Mouse (Mus musculus) forebrain, embryonic 14.5 days (tissue): ENCODE data around the gene Slc4a3. TPM values are rescaled to one million over a fixed set of nuclear protein-coding genes. Genes with fewer than 3 reads are reported as not detected.

ENCODE experiments used
- ATAC-seq: fragments of 200-750 bp; cut with Nextera tagmentation; 2 replicates; pipeline ENCODE4 v1.8.0; 2017; ENCODE audit warnings: mild to moderate bottlenecking, moderate library complexity
- DNase-seq: peaks from one replicate; pipeline ENCODE4 v3.0.0-alpha.2; 2015; ENCODE audit warnings: low spot score
- H3K27ac ChIP-seq: fragments of 300-500 bp; sonication (generic); 2 replicates; pipeline ENCODE4 v1.5.1; 2014; ENCODE audit warnings: low read depth, mild to moderate bottlenecking, control low read depth, low read length, moderate library complexity
- H3K27me3 ChIP-seq: fragments of 300-500 bp; sonication (generic); replicated peaks from 2 replicates; pipeline ENCODE4 v1.6.1; 2014; ENCODE audit warnings: low read length, control low read depth, mixed read lengths; ENCODE audit not compliant: control insufficient read depth, insufficient read depth
- H3K36me3 ChIP-seq: fragments of 300-500 bp; sonication (generic); 2 replicates; pipeline ENCODE4 v1.6.1; 2014; ENCODE audit warnings: low read length, control low read depth; ENCODE audit not compliant: control insufficient read depth, insufficient read depth
- H3K4me1 ChIP-seq: fragments of 300-500 bp; sonication (generic); 2 replicates; pipeline ENCODE4 v1.6.1; 2014; ENCODE audit warnings: antibody characterized with exemption, low read length, control low read depth; ENCODE audit not compliant: control insufficient read depth, insufficient read depth
- H3K4me2 ChIP-seq: fragments of 300-500 bp; sonication (generic); 2 replicates; pipeline ENCODE4 v1.6.1; 2014; ENCODE audit warnings: mild to moderate bottlenecking, control low read depth, low read length
- H3K4me3 ChIP-seq: fragments of 300-500 bp; sonication (generic); 2 replicates; pipeline ENCODE4 v1.5.1; 2014; ENCODE audit warnings: low read depth, low read length, control low read depth
- H3K9ac ChIP-seq: fragments of 300-500 bp; sonication (generic); 2 replicates; pipeline ENCODE4 v1.6.1; 2014; ENCODE audit warnings: mild to moderate bottlenecking, low read length, control low read depth, moderate library complexity
- H3K9me3 ChIP-seq: fragments of 300-500 bp; sonication (generic); replicated peaks from 2 replicates; pipeline ENCODE4 v1.6.1; 2016; ENCODE audit warnings: low read length, control low read depth, mixed read lengths; ENCODE audit not compliant: control insufficient read depth
- WGBS: fragments of 180-500 bp; shearing (Covaris S2); extraction: QIAGEN DNeasy Blood & Tissue Kit; methylation state at CpG from one replicate; pipeline ENCODE4 v1.1.7; 2014; 5-methylcytosine and 5-hydroxymethylcytosine counted together
- polyA plus RNA-seq: library from polyadenylated mRNA; unstranded; fragments of >200 nt; fragmentation: Nextera tagmentation; extraction: Ambion mirVana; gene quantifications from 2 replicates; pipeline ENCODE4 v1.2.1, GENCODE M21; 2014

Slc4a3 gene
- polyA plus RNA-seq, 1 experiment from 2014 or later: 12.6 TPM

DNA sequence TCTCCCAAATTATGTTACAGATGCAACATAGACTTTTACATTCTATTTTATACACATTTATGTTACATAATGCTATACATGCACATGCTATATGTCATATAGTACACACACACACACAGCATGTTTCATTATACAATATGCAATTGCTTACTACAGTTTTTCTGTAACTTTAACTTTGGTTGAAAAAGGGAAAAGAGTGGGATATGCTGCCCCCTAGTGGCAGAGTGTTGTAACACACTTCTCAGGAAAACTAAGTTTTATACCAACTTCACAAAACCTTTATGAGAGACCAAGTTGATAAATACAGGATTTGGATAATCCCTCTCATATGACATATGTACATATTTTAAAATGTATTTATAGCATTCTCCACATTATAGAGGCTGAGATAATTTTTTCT lies 51.6 kb downstream of the Slc4a3 start:
- Histone ChIP-seq H3K9me3 (no peaks in the 10 kb centered on the region), H3K4me3 (no peak overlapping the region), H3K27ac (no peak overlapping the region), H3K4me2 (no peak overlapping the region), H3K4me1 (no peaks in the 10 kb centered on the region), H3K36me3 (no peaks in the 10 kb centered on the region), H3K9ac (no peak overlapping the region), H3K27me3 (no peaks in the 10 kb centered on the region)
- peak; percentile 75 for DNase-seq
- no peak for ATAC-seq

DNA sequence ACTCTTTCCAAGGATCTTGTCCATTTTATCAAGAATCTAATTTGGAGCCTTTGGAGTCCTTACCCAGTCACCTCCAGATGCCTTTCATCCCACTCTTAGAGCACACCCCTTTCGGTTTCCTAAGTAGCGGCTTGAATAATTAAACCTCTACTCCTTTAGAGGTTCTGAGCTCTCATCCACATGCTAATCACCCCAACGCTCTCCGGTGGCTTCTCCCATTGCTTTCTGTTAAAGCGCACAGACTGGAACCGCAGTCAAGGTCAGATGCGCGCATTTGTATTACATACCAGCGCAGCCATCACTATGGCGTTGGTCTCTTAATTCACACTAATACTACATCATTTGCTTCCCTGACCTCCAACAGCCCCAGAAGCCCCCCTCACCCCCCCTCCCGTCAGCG lies 55.7 kb downstream of the Slc4a3 start:
- Histone ChIP-seq H3K36me3 (no peaks in the 10 kb centered on the region), H3K9ac (no peak overlapping the region), H3K4me3 (no peak overlapping the region), H3K27me3 (no peaks in the 10 kb centered on the region), H3K4me2 (no peak overlapping the region), H3K27ac (no peak overlapping the region), H3K9me3 (no peaks in the 10 kb centered on the region), H3K4me1 (no peaks in the 10 kb centered on the region)
- WGBS: 6% methylated on average over 12 of the region's 12 CpGs
- ATAC-seq: no peak
- DNase-seq: no peak

DNA sequence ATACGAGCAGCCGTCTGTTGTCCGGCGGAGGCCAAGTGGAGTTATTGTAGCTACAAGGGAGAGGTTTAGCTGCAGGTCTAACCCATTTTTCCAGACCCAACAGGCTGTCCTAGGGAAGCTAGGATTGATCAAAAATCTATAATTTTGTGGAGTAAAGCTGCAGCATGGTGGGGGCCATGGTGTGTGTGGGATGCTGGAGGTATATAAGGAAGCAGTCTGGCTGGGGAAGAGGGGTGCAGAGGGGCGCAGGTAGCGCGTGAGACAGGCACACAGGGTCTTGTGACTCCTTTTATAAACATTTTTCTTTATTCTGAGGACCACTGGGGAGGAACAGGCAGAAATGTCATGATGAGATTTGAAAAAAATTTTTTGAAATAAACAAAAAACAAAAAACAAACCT lies 57.5 kb downstream of the Slc4a3 start:
- no peak for DNase-seq
- H3K36me3 ChIP-seq: no peaks in the 10 kb centered on the region
- H3K9me3 ChIP-seq: no peaks in the 10 kb centered on the region
- no peak overlapping the region for H3K4me2 ChIP-seq
- WGBS: 89% methylated on average over 7 of the region's 7 CpGs
- H3K4me3 ChIP-seq: no peak overlapping the region
- no peaks in the 10 kb centered on the region; the same call in 1 of the 2 replicates for H3K4me1 ChIP-seq
- H3K9ac ChIP-seq: no peak overlapping the region
- H3K27me3 ChIP-seq: no peaks in the 10 kb centered on the region
- ATAC-seq: no peak
- H3K27ac ChIP-seq: no peak overlapping the region

DNA sequence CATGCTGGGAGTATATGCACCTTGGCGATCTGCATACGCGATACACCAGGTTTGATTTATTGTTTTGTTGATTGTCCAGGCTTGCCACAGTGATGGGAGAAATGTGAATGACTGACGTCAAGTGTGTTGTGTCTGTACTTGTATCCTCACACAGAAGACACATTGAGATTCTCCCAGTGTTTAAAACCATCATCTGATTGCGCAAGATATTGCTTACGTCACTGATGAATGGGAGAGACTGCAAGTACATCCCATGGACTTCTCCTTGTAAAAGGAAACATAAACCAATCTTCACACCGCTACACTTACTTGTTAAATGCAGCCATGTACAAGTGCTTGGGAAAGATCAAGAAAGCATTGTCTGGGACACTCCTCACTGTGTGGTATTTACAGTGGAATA lies 62.2 kb downstream of the Slc4a3 start:
- H3K36me3 ChIP-seq: no peaks in the 10 kb centered on the region
- 97% methylated on average over 7 of the region's 7 CpGs for WGBS
- no peaks in the 10 kb centered on the region for H3K9me3 ChIP-seq
- no peaks in the 10 kb centered on the region for H3K27me3 ChIP-seq
- H3K4me2 ChIP-seq: no peak overlapping the region
- no peak overlapping the region for H3K27ac ChIP-seq
- no peak overlapping the region for H3K4me3 ChIP-seq
- DNase-seq (no peak), ATAC-seq (no peak)
- H3K4me1 ChIP-seq: peaks cover 8% of the 10 kb centered on the region; the same call in 1 of the 2 replicates
- H3K9ac ChIP-seq: no peak overlapping the region

DNA sequence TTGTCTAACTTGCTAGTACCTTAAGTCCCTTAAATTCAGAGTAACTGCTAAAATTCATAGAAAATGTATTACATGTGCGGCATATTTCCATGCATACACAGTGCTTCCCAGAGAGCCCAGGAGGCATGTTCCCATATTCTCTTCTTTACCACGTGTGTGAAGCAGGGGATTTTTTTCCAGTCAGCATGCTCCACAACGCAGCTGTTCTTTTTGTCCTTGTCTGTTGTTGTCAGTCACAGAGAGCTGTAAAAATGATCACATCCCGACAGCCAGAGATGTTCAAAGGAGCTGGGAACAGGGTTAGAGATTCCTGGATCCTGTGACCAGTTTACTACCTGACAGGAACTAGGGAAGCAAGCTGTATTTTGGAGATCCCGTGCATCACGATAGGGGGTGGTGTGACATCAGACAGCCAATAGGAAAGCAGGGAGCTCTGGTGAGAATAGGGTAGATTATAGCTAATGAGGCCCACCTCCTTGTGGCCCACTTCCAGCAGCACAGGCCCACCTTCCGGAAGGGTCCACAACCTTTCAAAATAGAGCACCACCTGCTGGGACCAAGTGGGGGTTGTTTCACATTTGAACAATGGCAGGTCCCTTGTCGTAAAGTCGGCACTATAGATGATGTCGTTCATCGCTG lies 62.7 kb downstream of the Slc4a3 start:
- H3K9me3 ChIP-seq: no peaks in the 10 kb centered on the region
- no peaks in the 10 kb centered on the region for H3K36me3 ChIP-seq
- H3K4me2 ChIP-seq: 0 out of 2 replicates have a peak overlapping the region, but pooled peaks have one; percentile 26
- no peak overlapping the region for H3K27ac ChIP-seq
- DNase-seq (peak; percentile 32), ATAC-seq (0 out of 2 replicates have a peak, but pooled peaks have one; percentile 60)
- no peak overlapping the region for H3K4me3 ChIP-seq
- 40% methylated on average over 11 of the region's 11 CpGs for WGBS
- peaks cover 8% of the 10 kb centered on the region; the same call in 1 of the 2 replicates for H3K4me1 ChIP-seq
- no peaks in the 10 kb centered on the region for H3K27me3 ChIP-seq
- no peak overlapping the region for H3K9ac ChIP-seq

DNA sequence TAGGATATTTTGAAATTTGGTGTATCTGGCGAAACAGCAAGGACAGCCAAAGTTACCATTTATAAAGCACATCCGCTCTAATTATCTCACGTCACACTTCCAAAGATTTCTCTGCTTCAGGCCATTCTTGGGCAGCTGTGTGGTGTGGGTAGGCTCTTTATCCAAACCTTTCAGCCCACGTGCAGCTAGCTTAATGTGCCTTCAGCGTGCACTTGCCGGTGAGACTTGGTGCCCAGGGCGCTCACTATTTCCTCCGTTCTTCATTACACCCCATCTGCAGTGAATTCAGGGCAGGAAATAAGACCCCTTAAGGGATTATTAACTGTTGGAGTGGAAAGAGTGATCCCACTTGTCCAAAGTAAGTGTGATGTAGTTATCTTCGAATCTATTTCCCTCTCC lies 63.2 kb downstream of the Slc4a3 start:
- 59% methylated on average over 9 of the region's 9 CpGs for WGBS
- H3K27ac ChIP-seq: no peak overlapping the region
- H3K4me3 ChIP-seq: no peak overlapping the region
- DNase-seq (no peak), ATAC-seq (no peak)
- no peak overlapping the region for H3K4me2 ChIP-seq
- no peaks in the 10 kb centered on the region for H3K36me3 ChIP-seq
- H3K9ac ChIP-seq: no peak overlapping the region
- no peaks in the 10 kb centered on the region for H3K27me3 ChIP-seq
- peaks cover 8% of the 10 kb centered on the region; the same call in 1 of the 2 replicates for H3K4me1 ChIP-seq
- no peaks in the 10 kb centered on the region for H3K9me3 ChIP-seq

DNA sequence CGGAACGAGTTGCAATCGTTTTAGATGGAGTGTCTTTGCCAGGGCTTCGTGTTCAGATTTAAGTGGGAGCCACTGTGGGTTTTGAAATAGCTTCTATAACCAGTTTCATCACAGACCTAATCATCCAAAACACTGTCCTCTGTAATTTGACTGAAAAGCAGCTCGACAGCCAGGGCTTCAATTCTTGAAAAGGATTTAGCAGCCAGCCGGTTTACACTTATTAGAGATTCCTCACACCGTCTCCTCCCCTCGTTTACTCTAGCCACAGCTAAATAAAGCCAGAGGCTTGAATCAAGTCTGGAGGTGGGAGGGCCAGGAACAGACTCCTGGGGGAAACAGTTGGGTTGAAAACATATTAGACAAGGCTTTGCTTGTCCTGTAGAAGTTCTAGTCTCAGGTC lies 64.5 kb downstream of the Slc4a3 start:
- no peak overlapping the region for H3K4me3 ChIP-seq
- DNase-seq: peak; percentile 48
- peaks cover 8% of the 10 kb centered on the region; the same call in 1 of the 2 replicates for H3K4me1 ChIP-seq
- 23% methylated on average over 8 of the region's 8 CpGs for WGBS
- no peaks in the 10 kb centered on the region for H3K36me3 ChIP-seq
- H3K27ac ChIP-seq: no peak overlapping the region
- H3K27me3 ChIP-seq: no peaks in the 10 kb centered on the region
- no peak for ATAC-seq
- H3K4me2 ChIP-seq: no peak overlapping the region
- no peak overlapping the region for H3K9ac ChIP-seq
- H3K9me3 ChIP-seq: no peaks in the 10 kb centered on the region

Other genes starting within 250 kb of the Slc4a3 start
- 160 and 178 TPM in 2 replicates for gene Dnpep, start 228.3 kb upstream of the Slc4a3 start, polyA plus RNA-seq
- gene Des, start 185.9 kb upstream of the Slc4a3 start, polyA plus RNA-seq: 1.3 and 1.4 TPM in 2 replicates
- 8.3 and 8.8 TPM in 2 replicates for gene Speg, start 171.0 kb upstream of the Slc4a3 start, polyA plus RNA-seq
- gene Gmppa, start 110.3 kb upstream of the Slc4a3 start, polyA plus RNA-seq: 72.4 and 76.0 TPM in 2 replicates
- 0.76 and 0.84 TPM in 2 replicates for gene Asic4, start 95.8 kb upstream of the Slc4a3 start, polyA plus RNA-seq
- gene Chpf, start 67.0 kb upstream of the Slc4a3 start, polyA plus RNA-seq: 21.6 and 24.2 TPM in 2 replicates
- gene Tmem198, start 66.7 kb upstream of the Slc4a3 start, polyA plus RNA-seq: 41.3 and 50.4 TPM in 2 replicates
- 17.0 and 17.7 TPM in 2 replicates for gene Obsl1, start 39.8 kb upstream of the Slc4a3 start, polyA plus RNA-seq
- gene Inha, start 39.2 kb upstream of the Slc4a3 start, polyA plus RNA-seq: 4.9 and 6.3 TPM in 2 replicates
- gene Stk11ip, start 24.7 kb upstream of the Slc4a3 start, polyA plus RNA-seq: 8.7 and 10.7 TPM in 2 replicates